Mouse (Mus musculus) gastrocnemius, adult 18-20 months (tissue): ENCODE data around the gene Medag. TPM values are rescaled to one million over a fixed set of nuclear protein-coding genes. Genes with fewer than 3 reads are reported as not detected.
A peak's percentile ranks its signal among the peaks of the same experiment; 100 is the strongest.

Source experiments
- DNase-seq: peaks from one replicate; pipeline ENCODE4 v3.0.0; 2021; ENCODE audit warnings: low spot score
- total RNA-seq, 2 experiments: library from RNA; stranded (reverse); gene quantifications; 2 replicates each; pipeline ENCODE4 v1.2.3; 2021

Medag gene
- total RNA-seq, 2 experiments from 2014 or later, result 9.5 to 15.6 TPM

DNA sequence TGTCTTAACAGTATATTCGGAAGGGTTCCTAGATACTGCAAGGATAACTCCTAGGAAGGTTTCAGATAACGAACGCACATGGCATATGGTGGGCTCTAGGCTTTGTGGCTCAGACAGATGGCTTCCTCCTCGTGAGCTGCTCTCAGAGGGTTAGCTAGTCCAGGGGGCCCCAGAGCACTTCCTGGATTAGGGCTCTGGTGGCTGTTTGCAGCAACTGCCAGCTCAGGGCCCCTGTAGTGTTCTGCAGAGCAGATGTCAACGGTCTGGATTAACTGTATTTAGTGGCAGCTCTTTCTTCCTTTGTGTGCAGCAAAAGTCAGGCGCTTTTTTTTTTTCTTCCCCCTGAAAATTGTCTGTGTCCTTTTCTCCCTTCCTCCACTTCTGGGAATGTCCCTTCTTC is 16.8 kb downstream of the Medag start:
- no peak for DNase-seq

DNA sequence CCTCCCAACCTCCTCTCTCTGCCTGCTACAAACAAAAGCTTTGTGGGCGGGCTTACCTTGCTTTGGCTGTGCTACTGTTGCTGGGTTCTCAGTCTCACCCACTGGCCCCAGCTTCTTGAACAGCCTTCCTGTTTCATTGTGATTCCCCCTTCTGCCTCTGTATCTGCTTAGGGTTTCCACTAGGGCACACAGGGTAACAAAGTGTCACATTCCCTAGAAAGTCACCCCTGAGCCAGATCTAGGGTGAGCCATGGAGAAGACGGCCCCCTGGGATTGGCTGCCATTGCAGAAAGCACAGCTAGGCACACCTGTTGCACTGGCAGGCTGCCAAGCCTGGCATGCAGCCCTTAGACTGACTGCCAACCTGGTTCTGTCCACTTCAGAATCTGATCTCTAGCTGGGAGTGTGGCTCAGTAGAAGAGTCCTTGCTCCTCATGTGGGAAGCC is 17.3 kb downstream of the Medag start:
- peak; percentile 60 for DNase-seq

DNA sequence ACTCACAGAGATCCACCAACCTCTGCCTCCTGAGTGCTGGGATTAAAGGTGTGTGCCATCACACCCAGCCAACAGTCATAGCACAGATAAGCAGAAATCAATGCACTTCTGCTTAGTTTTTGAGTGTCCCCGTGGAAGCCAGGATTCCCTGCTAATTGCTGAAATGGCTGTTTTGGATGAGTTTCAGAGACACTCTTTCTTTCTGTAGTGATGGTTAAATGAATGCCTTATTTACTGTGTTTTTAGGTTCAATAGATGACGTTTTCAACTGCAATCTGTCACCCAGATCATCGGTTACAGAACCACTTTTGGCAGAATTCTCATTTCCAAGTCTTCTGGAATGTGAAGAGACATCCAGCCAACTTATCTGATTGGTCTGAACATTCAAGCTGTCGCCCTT is 18.0 kb downstream of the Medag start:
- DNase-seq, result no peak

DNA sequence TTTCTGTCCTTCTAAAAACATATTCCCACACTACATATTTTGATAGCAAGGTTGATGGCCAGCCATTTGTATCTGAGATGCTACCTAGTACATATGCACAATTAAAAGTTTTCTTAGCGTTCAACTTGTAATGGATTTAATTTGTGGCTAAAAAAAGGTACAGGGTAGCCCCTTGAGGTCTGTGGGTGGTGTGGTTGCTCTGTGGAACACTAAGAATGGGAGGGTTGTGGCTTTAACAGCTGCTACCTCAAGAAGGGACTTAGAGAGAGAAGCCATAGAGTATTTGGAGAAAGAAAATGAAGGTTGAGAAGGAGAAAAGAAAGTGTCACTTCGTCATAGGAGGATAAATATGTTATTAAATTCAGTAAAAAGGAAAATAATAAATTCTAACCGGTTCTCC is 19.4 kb downstream of the Medag start:
- no peak for DNase-seq

DNA sequence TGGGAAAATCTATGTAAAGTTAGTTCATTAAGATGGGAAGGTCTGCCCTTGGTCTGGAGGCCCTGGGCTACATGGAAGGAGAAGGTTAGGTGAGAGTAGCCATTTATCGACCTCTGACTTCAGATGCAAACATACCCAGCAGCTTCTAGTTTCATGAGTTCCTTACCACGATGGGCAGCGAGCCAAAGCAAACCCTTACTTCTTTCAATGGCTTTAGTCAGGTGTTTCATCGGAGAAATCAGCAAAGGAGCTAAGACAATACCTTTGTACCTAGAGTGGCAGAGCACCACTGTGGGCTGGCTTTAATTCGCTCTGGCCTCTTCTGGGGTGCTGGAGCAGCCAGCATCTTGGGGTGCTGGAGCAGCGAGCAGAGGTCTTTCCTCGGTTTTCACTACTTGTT is 22.1 kb downstream of the Medag start:
- DNase-seq, result no peak

DNA sequence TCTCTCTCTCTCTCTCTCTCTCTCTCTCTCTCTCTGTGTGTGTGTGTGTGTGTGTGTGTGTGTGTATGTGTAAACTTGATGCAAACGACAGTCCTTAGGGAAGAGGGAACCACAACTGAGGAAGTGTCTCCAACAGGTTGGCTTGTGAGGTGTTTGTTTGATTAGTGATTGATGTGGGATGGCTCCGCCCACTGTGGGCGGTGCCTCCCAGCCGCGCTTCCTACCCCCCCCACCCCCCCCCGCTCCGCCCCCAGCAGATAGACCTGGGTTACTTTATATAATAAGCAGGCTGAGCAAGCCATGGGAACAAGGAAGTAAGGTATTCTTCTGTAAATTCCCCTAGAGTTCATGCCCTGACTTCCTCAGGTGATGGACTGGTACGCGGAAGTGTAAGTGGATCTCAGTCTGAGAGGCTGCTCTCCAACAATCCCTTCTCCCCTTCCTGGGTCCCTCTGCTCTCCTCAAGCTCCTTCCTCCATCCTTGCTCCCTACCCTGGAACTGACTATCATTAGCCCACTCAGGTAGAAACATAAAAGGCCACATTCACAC is 22.7 kb downstream of the Medag start:
- no peak for DNase-seq

DNA sequence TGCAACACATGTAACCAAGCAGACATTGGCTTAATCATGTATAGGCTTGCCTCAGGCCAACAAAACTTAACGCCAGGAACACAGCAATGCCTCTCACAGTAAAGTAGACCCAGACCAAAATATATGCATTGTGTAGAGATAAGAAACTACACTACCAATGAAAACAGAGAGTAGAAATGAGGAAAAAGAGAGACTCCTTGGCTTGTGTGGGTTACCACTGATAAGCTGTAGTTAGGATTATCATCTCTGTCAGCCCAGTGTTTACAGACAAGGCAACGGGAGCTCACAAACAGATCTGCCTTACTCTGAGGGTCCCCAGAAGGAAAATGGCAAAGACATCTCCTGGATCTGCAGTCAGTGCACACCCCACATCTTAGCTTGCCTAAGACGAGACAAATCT is 25.0 kb downstream of the Medag start:
- no peak for DNase-seq

DNA sequence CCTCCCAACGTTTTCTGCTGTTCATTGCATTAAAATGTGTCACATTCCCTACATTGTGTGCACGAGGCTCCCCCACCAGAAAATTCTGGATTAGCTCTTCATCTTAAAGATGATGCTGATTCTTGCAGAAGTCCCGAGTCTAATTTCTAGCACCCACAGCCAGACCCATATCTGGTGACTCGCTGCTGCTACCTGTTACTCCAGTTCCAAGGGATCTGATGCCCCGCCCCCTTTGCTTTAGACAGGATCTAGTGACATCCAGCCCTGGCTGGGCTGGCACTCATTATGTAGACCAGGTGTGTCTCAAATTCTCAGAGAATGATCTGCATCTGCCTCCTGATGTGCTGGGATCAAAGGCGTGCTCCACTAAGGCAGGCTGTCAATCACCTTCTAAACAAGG is 25.6 kb downstream of the Medag start:
- no peak for DNase-seq

DNA sequence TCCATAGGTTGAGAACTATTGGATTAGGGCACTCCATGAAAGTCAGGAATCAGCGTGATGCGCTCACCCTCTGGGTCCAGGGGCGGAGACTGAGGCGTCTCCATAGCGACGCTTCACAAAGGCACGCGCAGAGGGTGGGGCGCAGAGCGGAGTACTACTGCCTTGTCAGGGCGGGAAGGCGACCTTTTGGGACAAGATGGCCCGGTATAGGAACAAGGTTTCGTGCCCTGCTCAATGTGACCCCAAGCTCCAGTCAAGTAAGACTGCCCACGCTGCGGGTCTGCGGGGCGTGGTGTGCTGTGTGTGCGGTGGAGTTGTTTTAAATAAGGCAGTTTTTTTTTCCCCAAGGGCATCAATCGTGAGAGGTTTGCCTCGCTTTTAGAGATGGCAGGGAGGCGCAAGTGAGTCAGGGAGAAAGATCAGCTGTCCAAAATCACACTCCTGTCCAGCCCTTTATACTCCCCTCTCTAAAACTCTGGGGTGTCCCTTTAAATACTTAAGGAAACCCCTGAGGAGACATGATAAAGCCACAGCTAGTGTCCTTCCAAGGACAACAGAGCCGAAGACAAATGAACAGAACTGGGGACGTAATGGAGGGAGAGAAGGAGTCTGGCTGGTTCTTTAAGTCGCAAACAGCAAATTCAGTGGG is 28.1 kb downstream of the Medag start, which contains the start of gene Tex26:
TSS of gene Tex26 (plus strand) at position 130 of the 649 bp plus-strand sequence.
- DNase-seq, result peak; percentile 43

DNA sequence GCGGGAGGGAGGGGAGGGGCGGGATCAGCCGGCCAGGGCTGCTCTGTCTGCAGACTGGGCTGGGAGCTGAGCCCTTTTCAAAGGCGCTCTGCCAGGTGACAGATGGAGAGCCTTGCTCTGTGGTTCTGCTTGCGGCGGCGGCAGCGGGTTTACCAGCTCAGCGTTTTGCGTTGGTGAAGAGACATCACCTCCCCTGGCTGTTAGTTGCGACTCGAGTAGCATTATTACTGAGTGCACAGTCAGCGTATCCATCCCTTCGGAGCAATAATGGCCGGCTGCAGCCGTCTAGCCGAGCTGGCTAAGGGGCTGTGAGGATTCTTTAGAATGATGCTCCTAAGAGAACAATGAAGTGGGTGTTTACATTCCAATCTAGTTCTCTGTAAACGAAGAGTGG is 28.6 kb downstream of the Medag start:
- peak; percentile 36 for DNase-seq

DNA sequence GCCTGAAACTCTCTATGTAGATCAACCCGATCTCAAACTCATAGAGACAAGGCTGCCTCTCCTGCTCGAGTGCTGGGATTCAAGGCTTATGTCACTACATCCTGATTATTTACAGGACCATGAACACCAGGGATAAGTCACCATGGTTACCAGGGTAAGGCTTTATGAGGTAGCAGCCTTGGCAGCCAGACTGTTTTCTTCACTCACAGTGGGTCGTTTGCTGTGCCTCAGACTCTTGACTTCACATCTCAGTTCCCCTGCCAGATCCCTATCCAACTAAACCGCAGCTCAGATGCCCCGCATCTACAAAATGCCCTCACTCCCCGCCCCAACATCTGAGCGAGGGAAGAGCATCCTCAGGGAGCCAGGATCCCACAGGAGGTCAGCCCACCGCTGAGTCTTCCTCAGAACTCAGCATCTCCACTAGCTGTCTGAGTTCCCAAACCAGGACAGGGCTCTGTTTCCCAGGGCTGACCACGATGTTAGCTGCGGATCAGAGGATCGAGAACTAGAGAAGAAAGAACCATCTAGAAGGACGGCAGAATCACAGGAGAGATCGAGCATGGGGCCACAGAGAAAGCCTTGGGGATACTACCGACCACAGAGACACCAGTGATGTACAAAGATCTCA is 30.2 kb downstream of the Medag start:
- no peak for DNase-seq

DNA sequence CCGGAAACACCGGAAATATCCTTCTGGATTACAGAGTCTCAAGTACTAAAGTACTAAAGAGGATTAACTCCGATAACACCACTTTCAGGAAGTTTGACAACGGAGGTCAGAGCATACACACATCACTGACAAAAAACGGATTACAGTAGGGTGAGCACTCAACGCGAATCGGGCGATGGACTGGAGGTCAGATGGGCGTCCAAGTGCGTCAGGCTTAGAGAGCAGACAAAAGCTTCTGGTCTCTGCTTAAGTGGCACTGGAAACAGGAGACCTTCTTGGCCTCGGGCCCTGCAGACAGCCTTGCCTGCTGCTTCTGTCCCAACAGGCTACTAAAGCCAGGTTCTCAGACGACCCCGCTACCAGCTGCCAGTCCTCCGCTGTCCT is 30.7 kb downstream of the Medag start:
- DNase-seq, result no peak

DNA sequence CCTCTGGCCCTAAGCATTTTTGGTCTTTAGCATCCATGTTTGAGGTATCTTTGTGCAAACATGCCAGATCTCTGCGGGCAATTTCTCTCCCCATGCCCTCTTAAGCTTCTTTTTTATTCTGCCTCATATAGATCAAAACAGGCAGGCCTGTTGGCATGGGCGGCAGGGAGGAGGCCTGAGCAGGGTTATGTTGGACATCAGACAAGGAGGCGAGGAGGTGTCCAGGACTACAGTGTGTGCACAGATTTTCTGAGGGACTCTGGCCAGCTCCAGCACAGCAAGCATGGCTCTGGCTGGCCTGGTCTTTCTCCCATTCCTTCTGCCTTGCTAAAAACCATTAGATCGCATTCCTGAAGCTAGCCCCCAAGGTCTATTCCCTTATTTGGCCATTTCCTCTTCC is 32.9 kb downstream of the Medag start:
- no peak for DNase-seq

DNA sequence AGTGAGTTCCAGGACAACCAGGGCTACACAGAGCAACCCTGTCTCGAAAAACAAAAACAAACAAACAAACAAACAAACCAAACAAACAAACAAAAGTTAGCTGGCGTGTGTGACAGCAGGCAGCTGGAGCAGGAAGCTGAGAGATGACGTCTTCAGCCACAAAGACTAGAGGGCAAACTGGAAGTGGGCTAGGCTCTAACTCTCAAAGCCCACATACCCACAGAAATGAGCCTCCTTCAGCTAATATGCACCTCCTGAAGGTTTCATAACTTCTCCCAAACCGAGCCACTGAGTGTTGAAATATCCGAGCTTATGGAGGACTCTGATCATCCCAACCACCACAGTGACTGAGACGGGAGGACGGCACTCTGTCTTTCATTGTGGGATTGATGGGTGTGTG is 34.9 kb downstream of the Medag start:
- DNase-seq, result no peak

DNA sequence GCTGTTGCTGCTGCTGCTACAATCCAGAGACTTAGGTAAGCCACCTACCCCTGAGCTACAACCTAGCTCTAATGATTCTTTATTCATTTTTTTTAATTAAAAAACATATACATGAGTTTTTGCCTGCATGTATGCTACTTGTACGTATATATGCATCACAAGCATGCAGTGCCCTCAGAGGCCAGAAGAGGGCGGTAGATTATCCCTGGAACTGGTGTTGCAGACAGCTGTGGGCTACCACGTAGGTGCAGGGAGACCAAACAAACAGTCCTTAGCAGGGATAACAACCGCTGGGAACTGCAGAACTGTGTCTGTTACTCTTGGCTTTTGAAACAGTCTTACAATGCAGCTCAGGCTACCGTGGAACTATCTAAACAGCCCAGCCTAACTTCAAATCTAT is 36.2 kb downstream of the Medag start:
- DNase-seq, result no peak

DNA sequence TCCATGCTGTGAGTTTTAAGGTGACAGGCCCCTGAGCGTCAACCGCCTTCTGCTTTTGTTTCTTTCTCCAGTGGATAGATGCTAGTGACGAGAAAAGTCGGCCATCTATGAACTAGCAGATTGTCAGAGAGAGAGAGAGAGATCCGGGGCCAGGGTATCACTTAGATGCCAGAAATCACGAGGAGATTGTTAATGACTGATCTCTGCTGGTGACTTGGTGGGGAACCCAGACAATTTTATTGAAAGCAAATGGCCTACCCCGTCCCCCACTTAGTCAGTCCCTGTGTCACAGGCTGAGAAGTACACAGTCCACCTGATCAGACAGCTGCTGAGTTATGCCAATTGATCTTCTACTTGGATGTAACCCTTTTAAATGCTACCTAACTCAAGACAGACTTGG is 37.9 kb downstream of the Medag start:
- no peak for DNase-seq

DNA sequence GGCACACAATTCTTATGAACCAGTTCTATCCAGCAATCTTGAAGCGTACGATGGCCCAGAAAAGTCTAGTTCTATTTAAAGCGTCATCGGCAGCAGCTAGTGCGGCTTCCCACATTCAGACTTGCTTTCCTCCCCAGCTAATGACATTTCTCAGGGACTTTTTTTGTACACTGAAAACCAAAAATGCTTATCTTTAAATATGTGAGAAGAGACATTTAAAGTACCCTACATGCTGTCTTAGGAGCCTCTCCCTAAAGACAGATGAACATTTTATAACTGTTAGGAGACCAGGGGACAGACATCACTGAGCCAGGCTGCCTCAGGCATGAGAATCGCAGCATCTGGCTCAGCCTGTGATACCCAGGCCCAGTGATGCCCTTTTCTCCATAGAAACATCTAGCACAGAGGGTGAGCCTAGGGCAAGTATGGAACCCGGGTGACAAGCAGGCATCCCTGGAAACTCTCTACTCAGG is 39.7 kb downstream of the Medag start:
- no peak for DNase-seq

DNA sequence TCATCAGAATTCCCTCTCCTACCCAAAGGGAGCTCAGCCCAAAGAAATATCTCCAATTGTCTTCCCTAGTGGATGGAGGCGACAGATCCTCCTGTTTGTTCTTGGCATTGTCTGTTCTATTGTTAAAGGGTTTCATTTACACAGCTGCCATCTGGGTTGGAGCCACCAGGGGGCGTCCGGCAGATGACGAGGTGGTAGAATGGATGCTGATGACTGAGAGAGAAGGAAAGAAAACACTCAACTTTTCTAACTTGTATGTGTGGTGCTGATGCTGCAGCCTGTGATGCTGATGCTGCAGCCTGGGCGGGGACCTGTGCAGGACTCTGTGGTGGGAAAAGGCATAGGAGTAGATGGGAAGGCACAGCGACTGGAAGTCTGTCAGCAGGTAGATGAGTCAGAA is 42.7 kb downstream of the Medag start:
- DNase-seq, result peak; percentile 55

DNA sequence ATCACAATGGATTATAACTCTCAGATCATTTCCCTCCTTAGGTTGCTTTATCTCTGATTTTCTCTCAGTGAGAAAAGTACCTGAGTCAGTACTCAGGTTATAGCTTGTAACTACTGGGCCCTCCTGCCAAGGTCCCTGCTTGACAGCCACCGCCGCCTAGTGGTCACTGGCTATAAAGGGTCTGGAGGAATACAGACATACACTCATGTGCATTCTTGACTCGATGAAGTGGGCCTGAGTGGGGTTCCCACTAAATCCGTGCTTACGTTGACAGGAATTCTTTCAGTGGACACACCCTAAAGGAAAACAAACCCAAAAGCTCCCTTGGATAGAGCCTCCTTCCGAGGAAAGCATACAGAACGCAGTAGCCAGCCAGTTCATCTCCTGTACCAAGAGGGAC is 45.0 kb downstream of the Medag start:
- no peak for DNase-seq

DNA sequence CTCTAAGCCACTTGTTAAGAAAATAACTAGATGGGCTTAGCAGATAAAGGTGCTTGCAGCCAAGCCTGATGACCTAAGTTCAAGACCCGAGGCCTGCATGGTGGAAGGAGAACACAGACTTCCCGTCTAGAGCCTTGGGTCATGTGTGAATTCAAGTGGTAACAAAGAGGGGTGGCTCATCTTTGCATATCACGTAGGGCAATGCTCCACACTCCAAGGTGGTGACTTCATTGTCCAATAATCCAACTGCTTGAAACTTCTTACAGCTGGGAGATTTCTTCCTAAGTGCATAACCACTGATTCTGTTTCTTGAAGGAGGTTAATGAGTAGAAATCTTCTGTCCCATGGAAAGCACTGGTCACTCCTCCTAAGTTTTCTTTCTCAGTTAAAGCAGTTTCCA is 50.5 kb downstream of the Medag start:
- no peak for DNase-seq

DNA sequence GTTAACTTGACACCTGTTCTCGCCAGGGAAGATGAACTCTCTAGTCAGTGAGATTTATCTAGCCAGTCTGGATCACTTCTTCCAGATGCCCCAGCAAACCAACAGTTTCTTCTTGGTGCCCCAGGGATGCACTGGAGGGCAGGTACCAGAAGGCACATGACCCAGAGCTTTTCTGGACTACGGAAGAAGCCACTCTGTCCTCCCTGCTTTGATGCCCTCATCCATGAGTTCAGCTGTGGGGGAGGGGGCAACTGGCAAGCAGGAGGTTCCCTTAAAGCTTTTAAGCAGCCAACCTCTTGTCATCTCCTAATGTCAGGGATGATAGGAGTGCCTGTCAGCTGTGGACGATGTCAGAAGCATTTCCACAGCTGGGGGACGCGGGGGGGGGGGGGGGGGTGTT is 53.8 kb downstream of the Medag start:
- no peak for DNase-seq

DNA sequence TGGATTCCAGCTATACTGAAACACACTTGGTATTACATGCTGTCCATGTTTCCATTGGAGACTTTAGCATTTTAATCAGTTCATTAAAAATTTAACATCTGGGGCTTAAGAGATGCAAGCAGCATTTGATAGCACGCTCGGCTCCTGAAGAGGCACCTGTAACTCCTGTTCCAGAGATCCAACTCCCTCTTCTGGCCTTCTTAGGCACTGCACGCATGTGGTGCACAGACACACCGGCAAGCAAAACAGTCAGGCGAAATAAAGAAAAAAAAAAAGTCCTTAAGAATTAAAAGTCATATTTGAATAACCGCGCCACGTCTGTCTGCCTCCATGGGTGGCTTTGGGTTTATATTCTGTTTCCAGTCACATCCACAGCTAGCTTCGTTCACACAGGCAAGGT is 62.6 kb downstream of the Medag start:
- DNase-seq, result no peak
